Mouse (Mus musculus) lung, postnatal 0 days (tissue): ENCODE measurements around the gene Arhgdia. TPM values are rescaled to one million over a fixed set of nuclear protein-coding genes. Genes with fewer than 3 reads are reported as not detected.

Source experiments
- ATAC-seq: fragments of 200-750 bp; cut with Nextera tagmentation; 2 replicates; pipeline ENCODE4 v1.8.0; 2017; ENCODE audit warnings: moderate library complexity
- DNase-seq: peaks from one replicate; pipeline ENCODE4 v3.0.0-alpha.2; 2016; ENCODE audit warnings: low spot score
- H3K27ac ChIP-seq: fragments of 300-500 bp; sonication (generic); 2 replicates; pipeline ENCODE4 v1.5.1; 2014; ENCODE audit warnings: antibody characterized with exemption, mild to moderate bottlenecking, low read length, mixed read lengths
- H3K27me3 ChIP-seq: fragments of 300-500 bp; sonication (generic); replicated peaks from 2 replicates; pipeline ENCODE4 v1.6.1; 2014; ENCODE audit warnings: low read length, mixed read lengths; ENCODE audit not compliant: insufficient read depth
- H3K36me3 ChIP-seq: fragments of 300-500 bp; sonication (generic); 2 replicates; pipeline ENCODE4 v1.6.1; 2014; ENCODE audit warnings: low read length, mixed read lengths; ENCODE audit not compliant: insufficient read depth
- H3K4me1 ChIP-seq: fragments of 300-500 bp; sonication (generic); 2 replicates; pipeline ENCODE4 v1.6.1; 2014; ENCODE audit warnings: antibody characterized with exemption, low read depth, low read length, mixed read lengths; ENCODE audit not compliant: insufficient read depth
- H3K4me2 ChIP-seq: fragments of 300-500 bp; sonication (generic); replicated peaks from 2 replicates; pipeline ENCODE4 v1.6.1; 2014; ENCODE audit warnings: low read depth, mild to moderate bottlenecking, low read length, moderate library complexity, mixed read lengths
- H3K4me3 ChIP-seq: fragments of 300-500 bp; sonication (generic); 2 replicates; pipeline ENCODE4 v1.5.1; 2014; ENCODE audit warnings: low read depth, low read length
- H3K9ac ChIP-seq: fragments of 300-500 bp; sonication (generic); replicated peaks from 2 replicates; pipeline ENCODE4 v1.6.1; 2014; ENCODE audit warnings: low read depth, mild to moderate bottlenecking
- H3K9me3 ChIP-seq: fragments of 300-500 bp; sonication (generic); 2 replicates; pipeline ENCODE4 v1.6.1; 2016; ENCODE audit warnings: low read length, mixed read lengths
- CTCF ChIP-seq: IDR thresholded peaks from 2 replicates; pipeline ENCODE4 v1.5.1; 2016; ENCODE audit warnings: antibody characterized with exemption, mild to moderate bottlenecking
- EP300 ChIP-seq: IDR thresholded peaks from 2 replicates; pipeline ENCODE4 v1.6.1; 2016; ENCODE audit warnings: antibody characterized with exemption, mild to moderate bottlenecking, control low read depth
- WGBS: fragments of 180-500 bp; shearing (Covaris S2); extraction: QIAGEN DNeasy Blood & Tissue Kit; methylation state at CpG from one replicate; pipeline ENCODE4 v1.1.7; 2014; 5-methylcytosine and 5-hydroxymethylcytosine counted together
- polyA plus RNA-seq: library from polyadenylated mRNA; unstranded; fragments of >200 nt; fragmentation: Nextera tagmentation; extraction: Ambion mirVana; gene quantifications from 2 replicates; pipeline ENCODE4 v1.2.1, GENCODE M21; 2015

The Arhgdia gene
- polyA plus RNA-seq, 1 experiment from 2014 or later, result 512 TPM

DNA sequence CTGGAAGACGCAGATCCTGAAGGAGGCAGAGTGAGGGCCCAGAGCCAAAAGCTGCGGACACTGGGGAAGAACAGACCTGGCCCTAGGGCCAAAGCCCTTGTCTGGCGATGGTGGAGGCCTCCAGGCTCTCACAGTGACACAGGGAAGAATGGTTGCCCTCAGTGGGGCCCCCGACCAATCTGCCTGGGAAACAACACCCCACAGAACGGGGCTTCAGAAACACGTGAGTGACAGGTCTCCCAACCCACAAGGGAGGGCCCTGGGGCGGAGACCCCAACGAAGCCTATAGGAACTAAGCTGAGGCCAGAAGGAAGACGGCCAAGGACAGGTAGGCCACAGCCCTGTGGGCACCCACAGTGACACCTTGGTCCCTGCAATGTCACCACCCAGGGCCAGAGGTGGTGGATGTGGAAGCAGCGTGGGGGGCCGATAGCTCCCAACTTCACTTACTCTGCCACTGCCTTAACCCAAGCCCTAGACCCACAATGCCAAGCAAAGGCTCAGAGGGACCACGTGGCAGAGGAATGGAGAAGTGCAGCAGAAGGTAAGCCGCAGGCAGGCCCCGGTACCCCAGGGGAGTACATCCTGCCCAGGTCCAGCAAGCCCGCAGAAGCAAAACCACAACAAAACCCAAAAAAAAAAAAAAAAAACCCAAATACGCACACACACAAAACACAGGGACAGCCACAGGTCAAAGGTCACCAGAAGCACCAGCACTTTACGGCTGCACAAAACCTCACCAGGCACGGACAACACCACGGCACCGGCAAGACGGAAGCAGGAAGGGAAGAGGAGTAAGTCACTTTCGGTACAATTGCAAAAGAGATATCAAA lies 46.3 kb upstream of the Arhgdia start:
- H3K4me3 ChIP-seq, result no peak overlapping the region
- no peak overlapping the region for H3K9ac ChIP-seq
- DNase-seq, result peak; percentile 52
- H3K4me1 ChIP-seq, result peaks cover 23% of the 10 kb centered on the region
- WGBS, result 75% methylated on average over 22 of the region's 22 CpGs
- H3K27me3 ChIP-seq, result no peaks in the 10 kb centered on the region
- ATAC-seq, result no peak
- no peak overlapping the region for H3K27ac ChIP-seq
- H3K9me3 ChIP-seq, result no peaks in the 10 kb centered on the region
- H3K36me3 ChIP-seq, result peaks cover 3% of the 10 kb centered on the region; the same call in 1 of the 2 replicates
- no peak overlapping the region for H3K4me2 ChIP-seq
- TF ChIP-seq CTCF (no peak), EP300 (no peak)

DNA sequence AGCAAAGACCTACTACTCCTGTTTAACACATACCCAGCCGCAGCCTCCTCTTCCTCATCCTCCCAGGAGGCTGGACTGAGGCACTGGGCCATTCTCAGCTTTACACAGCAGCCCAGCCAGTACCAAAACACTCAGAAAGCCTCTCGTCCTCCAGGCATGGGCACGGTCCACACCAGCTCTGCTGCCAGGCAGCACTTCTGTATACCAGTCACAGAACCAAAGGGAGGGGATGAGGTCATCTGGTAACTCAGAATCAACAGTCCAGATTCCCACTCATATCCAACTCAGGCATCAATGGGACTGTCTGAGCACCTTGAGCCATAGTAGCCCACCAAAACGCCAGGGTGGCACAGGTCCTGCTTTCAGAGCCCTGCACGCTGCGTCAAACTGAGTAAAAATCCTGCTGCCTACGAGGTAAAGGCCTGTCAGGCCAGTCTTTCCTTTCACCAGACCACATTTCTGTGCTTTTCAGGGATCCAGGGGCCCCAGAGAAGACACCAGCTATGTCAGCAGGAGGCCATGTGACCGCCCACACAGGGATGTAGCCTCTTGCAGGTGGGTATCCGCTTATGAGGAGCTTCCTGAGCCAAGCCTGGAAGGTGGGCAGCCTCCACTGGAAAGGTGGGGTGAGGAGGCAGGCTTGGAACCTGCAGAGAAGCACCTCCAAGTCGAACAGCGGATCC lies 45.5 kb upstream of the Arhgdia start:
- Histone ChIP-seq H3K36me3 (peaks cover 8% of the 10 kb centered on the region), H3K27me3 (no peaks in the 10 kb centered on the region), H3K4me2 (no peak overlapping the region), H3K4me3 (no peak overlapping the region), H3K9ac (no peak overlapping the region), H3K9me3 (no peaks in the 10 kb centered on the region), H3K4me1 (peaks cover 18% of the 10 kb centered on the region), H3K27ac (no peak overlapping the region)
- ATAC-seq (no peak), DNase-seq (no peak)
- TF ChIP-seq EP300, result no peak
- no peak for TF ChIP-seq CTCF
- WGBS, result 83% methylated on average over 11 of the region's 11 CpGs

DNA sequence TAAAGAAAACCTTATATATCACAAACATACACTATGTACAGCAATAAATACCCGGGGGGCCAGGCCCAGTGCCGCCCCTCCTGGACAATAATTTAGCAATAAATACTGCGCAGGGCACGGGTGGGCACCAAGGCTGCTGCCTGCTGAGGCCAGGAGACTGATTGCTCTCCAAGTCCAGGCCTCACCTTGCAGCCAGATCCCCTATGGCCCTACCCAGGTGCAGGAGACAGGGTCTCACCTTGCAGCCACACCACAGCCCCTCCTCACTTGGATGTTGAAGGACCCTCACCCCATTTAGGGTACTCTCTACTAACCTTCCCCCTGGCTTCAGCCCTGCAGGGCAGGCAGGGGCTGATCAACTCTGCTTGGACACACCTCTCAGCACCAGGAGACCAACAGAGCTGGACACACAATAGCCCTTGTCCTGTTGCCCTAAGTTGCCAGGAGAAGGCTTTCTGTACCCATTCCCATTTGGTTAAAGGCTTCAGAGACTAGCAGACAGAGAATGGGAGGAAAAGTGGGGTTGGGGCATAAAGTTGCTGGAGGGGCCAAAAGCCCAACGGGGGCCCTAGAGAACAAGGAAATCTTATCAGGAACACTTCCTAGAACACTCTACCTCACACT lies 43.8 kb upstream of the Arhgdia start, which contains the start of gene Sirt7:
Gene Sirt7, minus strand, starts transcription at position 89 of the 624 bp plus-strand sequence.
- peaks cover 10% of the 10 kb centered on the region for H3K4me1 ChIP-seq
- peaks cover 16% of the 10 kb centered on the region for H3K36me3 ChIP-seq
- no peak for DNase-seq
- 14% methylated on average over 5 of the region's 5 CpGs for WGBS
- TF ChIP-seq CTCF (no peak), EP300 (no peak)
- peak within 1 kb of the TSS; percentile 93 for H3K4me3 ChIP-seq
- H3K9me3 ChIP-seq, result no peaks in the 10 kb centered on the region
- H3K27me3 ChIP-seq, result no peaks in the 10 kb centered on the region
- peak within 1 kb of the TSS; percentile 98 for H3K4me2 ChIP-seq
- H3K27ac ChIP-seq, result peak within 1 kb of the TSS; percentile 84
- peak; percentile 9; the same call in 1 of the 2 replicates for ATAC-seq
- H3K9ac ChIP-seq, result peak within 1 kb of the TSS; percentile 78

DNA sequence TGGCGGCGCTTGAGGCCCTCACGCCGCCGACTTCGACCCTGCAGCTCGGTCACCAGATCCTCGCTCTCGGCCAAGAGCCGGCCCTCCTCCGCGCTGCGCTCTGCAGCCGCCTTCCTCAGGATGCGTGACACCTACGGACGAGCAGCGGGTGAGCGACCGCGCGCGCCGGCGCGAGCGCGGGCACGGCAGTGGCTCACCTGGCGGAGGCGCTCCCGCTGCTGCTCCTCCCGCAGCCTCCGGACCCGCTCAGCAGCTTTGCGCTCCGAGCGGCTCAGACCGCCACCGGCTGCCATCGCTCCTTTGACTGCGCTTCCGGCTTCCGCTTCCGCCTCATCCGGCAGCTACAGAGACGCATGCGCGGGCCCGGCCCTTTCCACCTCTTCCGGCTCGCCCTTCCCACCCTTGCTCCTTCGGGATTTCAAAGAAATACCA lies 43.3 kb upstream of the Arhgdia start:
- H3K4me1 ChIP-seq, result peaks cover 5% of the 10 kb centered on the region; the same call in 1 of the 2 replicates
- peak overlapping the region; percentile 78 for H3K9ac ChIP-seq
- H3K27me3 ChIP-seq, result no peaks in the 10 kb centered on the region
- peak overlapping the region; percentile 93 for H3K4me3 ChIP-seq
- 0% methylated on average over 53 of the region's 53 CpGs for WGBS
- no peaks in the 10 kb centered on the region for H3K9me3 ChIP-seq
- DNase-seq (peak; percentile 96), ATAC-seq (peak; percentile 87)
- peaks cover 18% of the 10 kb centered on the region for H3K36me3 ChIP-seq
- H3K27ac ChIP-seq, result peak overlapping the region; percentile 84
- TF ChIP-seq CTCF (no peak), EP300 (no peak)
- peak overlapping the region; percentile 98 for H3K4me2 ChIP-seq

DNA sequence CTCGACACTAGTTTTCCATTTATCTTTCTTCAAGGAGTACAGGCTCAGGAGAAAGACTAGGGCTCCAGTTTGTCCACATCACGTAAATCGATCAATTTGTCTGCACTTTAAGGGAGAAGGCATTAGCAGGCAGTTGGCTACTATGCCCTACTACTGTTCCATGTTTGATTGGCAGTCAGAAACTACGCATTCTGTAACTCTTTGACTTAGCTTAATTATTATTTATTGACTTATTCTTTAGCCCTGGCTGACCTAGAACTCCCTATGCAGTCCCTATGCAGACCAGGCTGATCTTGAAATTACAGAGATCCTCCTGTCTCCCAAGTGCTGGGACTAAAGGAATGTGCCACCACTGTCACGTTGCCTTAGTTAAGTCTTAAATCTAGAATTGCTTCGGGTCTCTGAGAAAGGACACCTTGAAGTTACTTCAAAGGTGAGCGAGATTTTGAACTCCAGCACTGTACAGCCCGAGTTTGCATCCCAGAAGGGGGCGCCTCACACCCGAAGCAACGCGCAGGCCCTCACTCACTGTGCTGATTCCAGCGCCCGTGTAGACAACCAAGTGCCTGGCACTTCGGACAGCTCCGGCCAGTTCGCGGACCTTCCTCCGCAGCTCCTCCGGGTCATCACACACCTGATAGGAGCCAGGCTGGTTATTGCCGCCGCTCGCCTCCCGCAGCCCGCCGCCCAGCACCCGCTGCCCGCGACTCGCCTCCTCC lies 42.7 kb upstream of the Arhgdia start:
- Histone ChIP-seq H3K4me2 (peak overlapping the region; percentile 98), H3K9ac (peak overlapping the region; percentile 78), H3K27me3 (no peaks in the 10 kb centered on the region), H3K4me1 (0 out of 2 replicates have a peak, but pooled peaks cover 4% of the 10 kb centered on the region), H3K27ac (peak overlapping the region; percentile 84), H3K4me3 (peak overlapping the region; percentile 93), H3K9me3 (no peaks in the 10 kb centered on the region), H3K36me3 (peaks cover 18% of the 10 kb centered on the region)
- DNase-seq, result peak; percentile 71
- WGBS, result 10% methylated on average over 29 of the region's 30 CpGs
- peak; percentile 71 for TF ChIP-seq CTCF
- TF ChIP-seq EP300, result no peak
- peak; percentile 81 for ATAC-seq
